Mouse (Mus musculus) myocyte (in vitro differentiated cells): ENCODE measurements around the gene Lcmt2. TPM values are rescaled to one million over a fixed set of nuclear protein-coding genes. Genes with fewer than 3 reads are reported as not detected.

Experiments used
- H3K27me3 ChIP-seq: one replicate; pipeline ENCODE4 v1.6.1; 2011; ENCODE audit not compliant: control insufficient read depth, insufficient read depth, insufficient read length
- H3K36me3 ChIP-seq: one replicate; pipeline ENCODE4 v1.6.1; 2011; ENCODE audit not compliant: control insufficient read depth, insufficient read depth
- H3K4me2 ChIP-seq: one replicate; pipeline ENCODE4 v1.6.1; 2011; ENCODE audit warnings: low read depth, control low read depth
- H3K4me3 ChIP-seq: one replicate; pipeline ENCODE4 v1.5.1; 2011; ENCODE audit warnings: mild to moderate bottlenecking, control low read depth, moderate library complexity
- H3K79me2 ChIP-seq: one replicate; pipeline ENCODE4 v1.6.1; 2011; ENCODE audit not compliant: control insufficient read depth, insufficient read depth
- H3ac ChIP-seq: one replicate; pipeline ENCODE4 v1.6.1; 2011; ENCODE audit not compliant: control insufficient read depth, insufficient read length
- CEBPB ChIP-seq: IDR thresholded peaks from 2 replicates; pipeline ENCODE4 v1.6.1; 2011; ENCODE audit warnings: mild to moderate bottlenecking, moderate library complexity; ENCODE audit not compliant: poor library complexity, insufficient read depth, severe bottlenecking
- E2F4 ChIP-seq: IDR thresholded peaks from one replicate; pipeline ENCODE4 v1.6.1; 2011; ENCODE audit warnings: mild to moderate bottlenecking, control low read depth, moderate library complexity; ENCODE audit not compliant: insufficient read depth
- MAX ChIP-seq: IDR thresholded peaks from one replicate; pipeline ENCODE4 v1.6.1; 2011; ENCODE audit warnings: low read depth, mild to moderate bottlenecking, control low read depth
- MYOD1 ChIP-seq, 3 experiments: IDR thresholded peaks; one replicate each; pipeline ENCODE4 v1.6.1; 2011; ENCODE audit warnings: control low read depth in 2 of 3, low read depth in 2 of 3, mild to moderate bottlenecking in 2 of 3, moderate library complexity in 1 of 3; ENCODE audit not compliant: insufficient read length in 2 of 3, control insufficient read depth in 1 of 3
- MYOG ChIP-seq, 3 experiments: IDR thresholded peaks; one replicate each; pipeline ENCODE4 v1.6.1; 2011; ENCODE audit warnings: control low read depth in 2 of 3, low read depth in 2 of 3, mild to moderate bottlenecking in 2 of 3; ENCODE audit not compliant: insufficient read length in 2 of 3, control insufficient read depth in 1 of 3, insufficient read depth in 1 of 3
- POLR2A ChIP-seq: IDR thresholded peaks from one replicate; pipeline ENCODE4 v1.6.1; 2011; ENCODE audit warnings: low read depth, mild to moderate bottlenecking, control low read depth, moderate library complexity; ENCODE audit not compliant: insufficient read length
- POLR2AphosphoS2 ChIP-seq: IDR thresholded peaks from one replicate; pipeline ENCODE4 v1.6.1; 2011; ENCODE audit warnings: low read depth, control low read depth; ENCODE audit not compliant: insufficient read length
- REST ChIP-seq: IDR thresholded peaks from one replicate; pipeline ENCODE4 v1.6.1; 2011; ENCODE audit warnings: mild to moderate bottlenecking, control low read depth, moderate library complexity; ENCODE audit not compliant: insufficient read depth, insufficient read length
- SRF ChIP-seq: IDR thresholded peaks from one replicate; pipeline ENCODE4 v1.6.1; 2011; ENCODE audit warnings: low read depth; ENCODE audit not compliant: control insufficient read depth, insufficient read length
- TCF12 ChIP-seq: IDR thresholded peaks from one replicate; pipeline ENCODE4 v1.6.1; 2011; ENCODE audit warnings: mild to moderate bottlenecking, control low read depth; ENCODE audit not compliant: poor library complexity, insufficient read depth, severe bottlenecking
- TCF3 ChIP-seq: IDR thresholded peaks from one replicate; pipeline ENCODE4 v1.6.1; 2011; ENCODE audit warnings: low read depth, control low read depth; ENCODE audit not compliant: insufficient read length
- USF1 ChIP-seq: IDR thresholded peaks from one replicate; pipeline ENCODE4 v1.6.1; 2011; ENCODE audit warnings: low read depth, mild to moderate bottlenecking, control low read depth, moderate library complexity
- polyA plus RNA-seq: library from polyadenylated mRNA; unstranded; fragments of >200 nt; fragmentation: generic; extraction: Trizol; gene quantifications from one replicate; pipeline ENCODE4 v1.2.1, GENCODE M21; 2012; ENCODE audit warnings: missing spikeins

Gene Lcmt2
- polyA plus RNA-seq, 1 experiment: 2.9 TPM

- Histone ChIP-seq H3ac (no peak overlapping the region), H3K36me3 (no peaks in the 10 kb centered on the region), H3K79me2 (no peaks in the 10 kb centered on the region), H3K27me3 (peaks cover 30% of the 10 kb centered on the region), H3K4me2 (no peak overlapping the region), H3K4me3 (no peak overlapping the region)
- no peak for TF ChIP-seq MAX
- TF ChIP-seq TCF12: no peak
- no peak for TF ChIP-seq MYOD1 (IDR thresholded peaks at IDR 0.05; ENCODE audit: control insufficient read depth in 1 of 3, insufficient read length in 2 of 3, low read depth in 2 of 3)
- TF ChIP-seq CEBPB: no peak
- TF ChIP-seq E2F4: no peak
- no peak for TF ChIP-seq POLR2A
- TF ChIP-seq USF1: no peak
- no peak for TF ChIP-seq POLR2AphosphoS2
- no peak for TF ChIP-seq TCF3
- no peak for TF ChIP-seq SRF
- no peak for TF ChIP-seq MYOG (IDR thresholded peaks at IDR 0.05; ENCODE audit: control insufficient read depth in 1 of 3, insufficient read depth in 1 of 3, insufficient read length in 2 of 3, low read depth in 2 of 3)
- TF ChIP-seq REST: no peak
Measured at GRCm38 (mm10) chr2:121115418-121115817, 25.0 kb downstream of the Lcmt2 start.

- no peak within 1 kb of the TSS for H3K4me3 ChIP-seq
- no peaks in the 10 kb centered on the region for H3K79me2 ChIP-seq
- H3K4me2 ChIP-seq: no peak within 1 kb of the TSS
- H3K27me3 ChIP-seq: peaks cover 6% of the 10 kb centered on the region
- H3K36me3 ChIP-seq: no peaks in the 10 kb centered on the region
- TF ChIP-seq POLR2AphosphoS2 (no peak), TCF12 (no peak), USF1 (no peak), CEBPB (no peak), TCF3 (no peak), MYOG (IDR thresholded peaks at IDR 0.05; ENCODE audit: control insufficient read depth in 1 of 3, insufficient read depth in 1 of 3, insufficient read length in 2 of 3, low read depth in 2 of 3) (no peak), REST (no peak)
- H3ac ChIP-seq: no peak within 1 kb of the TSS
Measured at GRCm38 (mm10) chr2:121109695-121110094, 30.8 kb downstream of the Lcmt2 start, which contains the start of gene Tgm7. Gene Tgm7 (minus strand): TSS chr2:121109795.

- no peak for TF ChIP-seq CEBPB
- TF ChIP-seq POLR2AphosphoS2: no peak
- TF ChIP-seq E2F4: no peak
- no peak for TF ChIP-seq MYOD1 (IDR thresholded peaks at IDR 0.05; ENCODE audit: control insufficient read depth in 1 of 3, insufficient read length in 2 of 3, low read depth in 2 of 3)
- TF ChIP-seq USF1: no peak
- TF ChIP-seq REST: no peak
- no peak for TF ChIP-seq POLR2A
- no peak for TF ChIP-seq MYOG (IDR thresholded peaks at IDR 0.05; ENCODE audit: control insufficient read depth in 1 of 3, insufficient read depth in 1 of 3, insufficient read length in 2 of 3, low read depth in 2 of 3)
- no peak for TF ChIP-seq SRF
- TF ChIP-seq TCF12: no peak
- no peak for TF ChIP-seq MAX
- no peak for TF ChIP-seq TCF3
- Histone ChIP-seq H3K27me3 (peaks cover 14% of the 10 kb centered on the region), H3K4me2 (no peak overlapping the region), H3K79me2 (no peaks in the 10 kb centered on the region), H3ac (no peak overlapping the region), H3K36me3 (no peaks in the 10 kb centered on the region), H3K4me3 (no peak overlapping the region)
Measured at GRCm38 (mm10) chr2:121105940-121106339, 34.5 kb downstream of the Lcmt2 start.

GRCm38 (mm10) chr2:121102051-121102450 lies 38.4 kb downstream of the Lcmt2 start:
- no peak overlapping the region for H3K4me3 ChIP-seq
- H3K36me3 ChIP-seq: no peaks in the 10 kb centered on the region
- H3K4me2 ChIP-seq: peak overlapping the region; percentile 46
- H3ac ChIP-seq: no peak overlapping the region
- no peaks in the 10 kb centered on the region for H3K79me2 ChIP-seq
- TF ChIP-seq MYOG (IDR thresholded peaks at IDR 0.05; ENCODE audit: control insufficient read depth in 1 of 3, insufficient read depth in 1 of 3, insufficient read length in 2 of 3, low read depth in 2 of 3) (no peak), TCF3 (no peak), MYOD1 (IDR thresholded peaks at IDR 0.05; ENCODE audit: control insufficient read depth in 1 of 3, insufficient read length in 2 of 3, low read depth in 2 of 3) (no peak), POLR2AphosphoS2 (no peak), SRF (no peak), MAX (no peak), POLR2A (no peak), E2F4 (no peak), CEBPB (no peak), REST (no peak), TCF12 (no peak), USF1 (no peak)
- H3K27me3 ChIP-seq: peaks cover 15% of the 10 kb centered on the region

- no peak overlapping the region for H3K4me3 ChIP-seq
- H3K79me2 ChIP-seq: no peaks in the 10 kb centered on the region
- H3ac ChIP-seq: no peak overlapping the region
- H3K27me3 ChIP-seq: no peaks in the 10 kb centered on the region
- TF ChIP-seq E2F4 (no peak), USF1 (no peak), MYOG (IDR thresholded peaks at IDR 0.05; ENCODE audit: control insufficient read depth in 1 of 3, insufficient read depth in 1 of 3, insufficient read length in 2 of 3, low read depth in 2 of 3) (no peak), POLR2A (no peak), MAX (no peak), REST (no peak), CEBPB (no peak), TCF12 (no peak), POLR2AphosphoS2 (no peak), TCF3 (no peak), SRF (no peak), MYOD1 (IDR thresholded peaks at IDR 0.05; ENCODE audit: control insufficient read depth in 1 of 3, insufficient read length in 2 of 3, low read depth in 2 of 3) (no peak)
- H3K36me3 ChIP-seq: no peaks in the 10 kb centered on the region
- H3K4me2 ChIP-seq: no peak overlapping the region
Measured at GRCm38 (mm10) chr2:121089751-121090150, 50.7 kb downstream of the Lcmt2 start.
